Mouse (Mus musculus): ENCODE measurements around the gene Hes5. TPM values are rescaled to one million over a fixed set of nuclear protein-coding genes. Genes with fewer than 3 reads are reported as not detected.
A peak's percentile ranks its signal among the peaks of the same experiment; 100 is the strongest.

Hes5 gene
- polyA plus RNA-seq, 1 experiment from 2014 or later, result 116 TPM

- Histone ChIP-seq H3K27me3 (replicated peaks) (no peaks in the 10 kb centered on the region), H3K36me3 (replicated peaks) (no peaks in the 10 kb centered on the region), H3K4me2 (peak overlapping the region; percentile 71), H3K27ac (peak overlapping the region; percentile 97), H3K9me3 (no peaks in the 10 kb centered on the region), H3K9ac (peak overlapping the region; percentile 81), H3K4me1 (peaks cover 81% of the 10 kb centered on the region), H3K4me3 (peak overlapping the region; percentile 82)
- under 1% methylated on average over 47 of the region's 47 CpGs for WGBS
- ATAC-seq (replicated peaks), result no peak
These were observed 559 bp downstream of the Hes5 start for GRCm38 (mm10) chr4:154961226-154961738.

- H3K9ac ChIP-seq, result peak overlapping the region; percentile 81
- H3K4me3 ChIP-seq, result peak overlapping the region; percentile 82
- WGBS, result 4% methylated on average over 13 of the region's 13 CpGs
- no peaks in the 10 kb centered on the region for H3K36me3 ChIP-seq (replicated peaks)
- H3K9me3 ChIP-seq, result no peaks in the 10 kb centered on the region
- H3K27ac ChIP-seq, result peak overlapping the region; percentile 97
- no peak for ATAC-seq (replicated peaks)
- H3K27me3 ChIP-seq (replicated peaks), result no peaks in the 10 kb centered on the region
- peaks cover 83% of the 10 kb centered on the region for H3K4me1 ChIP-seq
- H3K4me2 ChIP-seq, result peak overlapping the region; percentile 71
These were observed 1.2 kb downstream of the Hes5 start for GRCm38 (mm10) chr4:154961911-154962310.

- WGBS, result 25% methylated on average over 7 of the region's 7 CpGs
- peak overlapping the region; percentile 81 for H3K9ac ChIP-seq
These were observed 2.0 kb downstream of the Hes5 start for GRCm38 (mm10) chr4:154962683-154963082.

GRCm38 (mm10) chr4:154963190-154963836 lies 2.6 kb downstream of the Hes5 start:
- 8% methylated on average over 11 of the region's 11 CpGs for WGBS
- H3K27ac ChIP-seq, result peak overlapping the region; percentile 97
- H3K4me3 ChIP-seq, result peak overlapping the region; percentile 82
- no peaks in the 10 kb centered on the region for H3K36me3 ChIP-seq (replicated peaks)
- no peaks in the 10 kb centered on the region for H3K9me3 ChIP-seq
- peaks cover 71% of the 10 kb centered on the region for H3K4me1 ChIP-seq
- peak overlapping the region; percentile 71 for H3K4me2 ChIP-seq
- peak overlapping the region; percentile 81 for H3K9ac ChIP-seq
- ATAC-seq (replicated peaks), result no peak
- H3K27me3 ChIP-seq (replicated peaks), result no peaks in the 10 kb centered on the region

More at GRCm38 (mm10) chr4:154962683-154963082, 2.0 kb downstream of the Hes5 start:
- H3K4me2 ChIP-seq, result peak overlapping the region; percentile 71
- peak overlapping the region; percentile 97 for H3K27ac ChIP-seq
- ATAC-seq (replicated peaks), result no peak
- peak overlapping the region; percentile 82 for H3K4me3 ChIP-seq
- no peaks in the 10 kb centered on the region for H3K27me3 ChIP-seq (replicated peaks)
- peaks cover 77% of the 10 kb centered on the region for H3K4me1 ChIP-seq
- no peaks in the 10 kb centered on the region for H3K36me3 ChIP-seq (replicated peaks)
- no peaks in the 10 kb centered on the region for H3K9me3 ChIP-seq

GRCm38 (mm10) chr4:154963901-154964580 lies 3.3 kb downstream of the Hes5 start, which contains the start of gene Pank4:
Gene Pank4 (plus strand): TSS chr4:154964123.
- peak; percentile 94 for ATAC-seq (replicated peaks)
- no peaks in the 10 kb centered on the region for H3K9me3 ChIP-seq
- peak within 1 kb of the TSS; percentile 97 for H3K27ac ChIP-seq
- under 1% methylated on average over 66 of the region's 66 CpGs for WGBS
- peak within 1 kb of the TSS; percentile 81 for H3K9ac ChIP-seq
- peaks cover 64% of the 10 kb centered on the region for H3K4me1 ChIP-seq
- H3K36me3 ChIP-seq (replicated peaks), result 0 out of 2 replicates have a peak, but pooled peaks cover under 1% of the 10 kb centered on the region
- H3K4me2 ChIP-seq, result peak within 1 kb of the TSS; percentile 71
- peak within 1 kb of the TSS; percentile 82 for H3K4me3 ChIP-seq
- no peaks in the 10 kb centered on the region for H3K27me3 ChIP-seq (replicated peaks)

GRCm38 (mm10) chr4:154964581-154965235 lies 4.0 kb downstream of the Hes5 start:
- Histone ChIP-seq H3K36me3 (replicated peaks) (peaks cover 7% of the 10 kb centered on the region; the same call in 1 of the 2 replicates), H3K9ac (peak overlapping the region; percentile 81), H3K4me1 (peaks cover 57% of the 10 kb centered on the region), H3K4me2 (peak overlapping the region; percentile 71), H3K27ac (peak overlapping the region; percentile 97), H3K4me3 (peak overlapping the region; percentile 82), H3K27me3 (replicated peaks) (no peaks in the 10 kb centered on the region), H3K9me3 (no peaks in the 10 kb centered on the region)
- peak; percentile 1 for ATAC-seq (replicated peaks)
- WGBS, result under 1% methylated on average over 36 of the region's 36 CpGs

GRCm38 (mm10) chr4:154965856-154966255 lies 5.1 kb downstream of the Hes5 start:
- H3K4me1 ChIP-seq, result peaks cover 49% of the 10 kb centered on the region
- H3K9me3 ChIP-seq, result no peaks in the 10 kb centered on the region
- 0 out of 2 replicates have a peak overlapping the region, but pooled peaks have one; percentile 81 for H3K9ac ChIP-seq
- H3K4me2 ChIP-seq, result peak overlapping the region; percentile 71
- ATAC-seq (replicated peaks), result no peak
- H3K4me3 ChIP-seq, result 0 out of 2 replicates have a peak overlapping the region, but pooled peaks have one; percentile 82
- peaks cover 19% of the 10 kb centered on the region for H3K36me3 ChIP-seq (replicated peaks)
- H3K27me3 ChIP-seq (replicated peaks), result no peaks in the 10 kb centered on the region
- 55% methylated on average over 3 of the region's 3 CpGs for WGBS
- no peak overlapping the region for H3K27ac ChIP-seq

GRCm38 (mm10) chr4:154967173-154967572 lies 6.5 kb downstream of the Hes5 start:
- Histone ChIP-seq H3K4me3 (no peak overlapping the region), H3K4me1 (peaks cover 36% of the 10 kb centered on the region), H3K4me2 (no peak overlapping the region), H3K27ac (no peak overlapping the region), H3K36me3 (replicated peaks) (peaks cover 32% of the 10 kb centered on the region), H3K9me3 (no peaks in the 10 kb centered on the region), H3K27me3 (replicated peaks) (no peaks in the 10 kb centered on the region), H3K9ac (no peak overlapping the region)
- no peak for ATAC-seq (replicated peaks)
- WGBS, result 59% methylated on average over 5 of the region's 5 CpGs

GRCm38 (mm10) chr4:154972546-154972945 lies 11.8 kb downstream of the Hes5 start:
- Histone ChIP-seq H3K4me1 (no peaks in the 10 kb centered on the region), H3K4me2 (no peak overlapping the region), H3K4me3 (no peak overlapping the region), H3K27me3 (replicated peaks) (no peaks in the 10 kb centered on the region), H3K27ac (no peak overlapping the region), H3K36me3 (replicated peaks) (peaks cover 62% of the 10 kb centered on the region), H3K9ac (no peak overlapping the region), H3K9me3 (no peaks in the 10 kb centered on the region)
- WGBS, result 97% methylated on average over 12 of the region's 12 CpGs
- ATAC-seq (replicated peaks), result no peak

- no peak overlapping the region for H3K4me2 ChIP-seq
- H3K4me1 ChIP-seq, result no peaks in the 10 kb centered on the region
- no peak for ATAC-seq (replicated peaks)
- H3K27ac ChIP-seq, result no peak overlapping the region
- H3K4me3 ChIP-seq, result no peak overlapping the region
- no peak overlapping the region for H3K9ac ChIP-seq
- WGBS, result 89% methylated on average over 11 of the region's 11 CpGs
- no peaks in the 10 kb centered on the region for H3K9me3 ChIP-seq
- H3K27me3 ChIP-seq (replicated peaks), result no peaks in the 10 kb centered on the region
- peaks cover 60% of the 10 kb centered on the region for H3K36me3 ChIP-seq (replicated peaks)
These were observed 13.5 kb downstream of the Hes5 start for GRCm38 (mm10) chr4:154974163-154974611.

GRCm38 (mm10) chr4:154980110-154980509 lies 19.4 kb downstream of the Hes5 start:
- Histone ChIP-seq H3K9me3 (no peaks in the 10 kb centered on the region), H3K9ac (no peak overlapping the region), H3K4me2 (no peak overlapping the region), H3K4me3 (no peak overlapping the region), H3K27ac (0 out of 2 replicates have a peak overlapping the region, but pooled peaks have one; percentile 18), H3K4me1 (peaks cover 3% of the 10 kb centered on the region; the same call in 1 of the 2 replicates), H3K27me3 (replicated peaks) (no peaks in the 10 kb centered on the region), H3K36me3 (replicated peaks) (peaks cover 23% of the 10 kb centered on the region)
- ATAC-seq (replicated peaks), result no peak
- 89% methylated on average over 4 of the region's 4 CpGs for WGBS

- H3K9me3 ChIP-seq, result no peaks in the 10 kb centered on the region
- H3K4me3 ChIP-seq, result no peak overlapping the region
- no peak for ATAC-seq (replicated peaks)
- no peak overlapping the region for H3K27ac ChIP-seq
- 85% methylated on average over 6 of the region's 6 CpGs for WGBS
- peaks cover 21% of the 10 kb centered on the region for H3K36me3 ChIP-seq (replicated peaks)
- no peak overlapping the region for H3K4me2 ChIP-seq
- H3K4me1 ChIP-seq, result peaks cover 8% of the 10 kb centered on the region; the same call in 1 of the 2 replicates
- no peaks in the 10 kb centered on the region for H3K27me3 ChIP-seq (replicated peaks)
- no peak overlapping the region; the same call in 1 of the 2 replicates for H3K9ac ChIP-seq
These were observed 20.4 kb downstream of the Hes5 start for GRCm38 (mm10) chr4:154981076-154981475.
